Mouse (Mus musculus): ENCODE data around the gene A630076J17Rik.

The A630076J17Rik gene

GRCm38 (mm10) chr3:107229822-107230221, 592 bp upstream of the A630076J17Rik start:
- DNase-seq (ENCODE audit: low read depth in 2 of 2, low spot score in 2 of 2) = no peak

- DNase-seq (ENCODE audit: low read depth in 2 of 2, low spot score in 2 of 2) = no peak
Observed at GRCm38 (mm10) chr3:107231202-107231601, 788 bp downstream of the A630076J17Rik start.

GRCm38 (mm10) chr3:107233351-107233813, 3.0 kb downstream of the A630076J17Rik start:
- DNase-seq (ENCODE audit: low read depth in 2 of 2, low spot score in 2 of 2) = peak; percentile 73 to 79

- DNase-seq (ENCODE audit: low read depth in 2 of 2, low spot score in 2 of 2) = no peak
Observed at GRCm38 (mm10) chr3:107233945-107234344, 3.5 kb downstream of the A630076J17Rik start.

- no peak for DNase-seq (ENCODE audit: low read depth in 2 of 2, low spot score in 2 of 2)
Observed at GRCm38 (mm10) chr3:107238051-107238450, 7.6 kb downstream of the A630076J17Rik start.

GRCm38 (mm10) chr3:107238471-107238980, 8.1 kb downstream of the A630076J17Rik start:
- DNase-seq (ENCODE audit: low read depth in 2 of 2, low spot score in 2 of 2) = no peak

- DNase-seq (ENCODE audit: low read depth in 2 of 2, low spot score in 2 of 2) = no peak
Observed at GRCm38 (mm10) chr3:107239607-107240006, 9.2 kb downstream of the A630076J17Rik start, which contains the start of gene Prok1. TSS of gene Prok1 (minus strand) at chr3:107239707.

- no peak for DNase-seq (ENCODE audit: low read depth in 2 of 2, low spot score in 2 of 2)
Observed at GRCm38 (mm10) chr3:107241389-107242094, 11.1 kb downstream of the A630076J17Rik start.

GRCm38 (mm10) chr3:107246876-107247275, 16.5 kb downstream of the A630076J17Rik start:
- no peak for DNase-seq (ENCODE audit: low read depth in 2 of 2, low spot score in 2 of 2)

- DNase-seq (ENCODE audit: low read depth in 2 of 2, low spot score in 2 of 2) = no peak
Observed at GRCm38 (mm10) chr3:107249042-107249441, 18.6 kb downstream of the A630076J17Rik start.

- no peak for DNase-seq (ENCODE audit: low read depth in 2 of 2, low spot score in 2 of 2)
Observed at GRCm38 (mm10) chr3:107250320-107250719, 19.9 kb downstream of the A630076J17Rik start.

- no peak for DNase-seq (ENCODE audit: low read depth in 2 of 2, low spot score in 2 of 2)
Observed at GRCm38 (mm10) chr3:107252035-107252434, 21.6 kb downstream of the A630076J17Rik start.

- DNase-seq (ENCODE audit: low read depth in 2 of 2, low spot score in 2 of 2) = no peak
Observed at GRCm38 (mm10) chr3:107253925-107254324, 23.5 kb downstream of the A630076J17Rik start.

GRCm38 (mm10) chr3:107255992-107256391, 25.6 kb downstream of the A630076J17Rik start:
- no peak for DNase-seq (ENCODE audit: low read depth in 2 of 2, low spot score in 2 of 2)

GRCm38 (mm10) chr3:107256724-107257123, 26.3 kb downstream of the A630076J17Rik start:
- no peak for DNase-seq (ENCODE audit: low read depth in 2 of 2, low spot score in 2 of 2)

GRCm38 (mm10) chr3:107257924-107258323, 27.5 kb downstream of the A630076J17Rik start:
- no peak for DNase-seq (ENCODE audit: low read depth in 2 of 2, low spot score in 2 of 2)

GRCm38 (mm10) chr3:107260956-107261850, 30.8 kb downstream of the A630076J17Rik start:
- no peak for DNase-seq (ENCODE audit: low read depth in 2 of 2, low spot score in 2 of 2)

GRCm38 (mm10) chr3:107261851-107262165, 31.4 kb downstream of the A630076J17Rik start:
- DNase-seq (ENCODE audit: low read depth in 2 of 2, low spot score in 2 of 2) = no peak

GRCm38 (mm10) chr3:107266814-107267345, 36.5 kb downstream of the A630076J17Rik start:
- no peak for DNase-seq (ENCODE audit: low read depth in 2 of 2, low spot score in 2 of 2)

GRCm38 (mm10) chr3:107272433-107272832, 42.0 kb downstream of the A630076J17Rik start:
- no peak for DNase-seq (ENCODE audit: low read depth in 2 of 2, low spot score in 2 of 2)

GRCm38 (mm10) chr3:107273820-107274219, 43.4 kb downstream of the A630076J17Rik start:
- DNase-seq (ENCODE audit: low read depth in 2 of 2, low spot score in 2 of 2) = peak; percentile 51 to 61

All from CD8-positive naive resting alpha-beta T cell, adult 2 months (primary cell).